Comparison of ENCODE assay signal across 17 mouse cellular contexts in the genomic region with DNA sequence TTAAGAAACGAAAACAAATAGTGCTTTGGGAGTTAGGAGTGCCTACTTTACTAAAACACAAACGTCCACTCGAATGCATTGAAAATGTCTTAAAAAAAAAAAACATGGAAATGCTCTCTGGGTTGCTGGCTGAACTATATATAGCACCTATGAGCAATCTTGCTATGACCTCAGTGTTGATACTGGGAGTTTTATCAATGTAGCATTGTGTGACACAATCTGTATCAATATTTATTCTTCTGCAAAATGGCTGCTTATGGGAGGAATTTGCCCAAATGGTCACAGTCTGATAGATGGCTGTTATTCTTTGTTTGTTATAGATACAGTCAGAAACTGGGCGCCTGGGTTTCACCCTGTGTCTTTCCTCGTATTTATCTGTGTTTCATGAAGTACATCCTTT. TPM values are rescaled to one million over a fixed set of nuclear protein-coding genes. Genes with fewer than 3 reads are reported as not detected.
"Had no signal": no experiment of that assay in that cellular context is flagged by ENCODE, and none has a peak within 500 bp of the region (broad histone marks: within the 10 kb centered on the region; RNA-seq: fewer than 3 reads in every experiment).

No protein-coding gene starts in this region.

- H3K9ac ChIP-seq: heart, embryonic 12.5 days; hindbrain, embryonic 12.5 days; hindbrain, embryonic 14.5 days; intestine, embryonic 15.5 days; limb, embryonic 12.5 days had no signal

- H3K27me3 ChIP-seq: hindbrain, embryonic 12.5 days; intestine, embryonic 15.5 days; limb, embryonic 12.5 days had no signal

- ATAC-seq: forebrain, embryonic 16.5 days; hindbrain, embryonic 16.5 days; inflammation-experienced regulatory T-cells, adult 6 months had no signal

- DNase-seq: gastrocnemius, adult 2 months; gastrocnemius, postnatal 25 days had no signal

- H3K9me3 ChIP-seq: heart, embryonic 10.5 days; hindbrain, embryonic 10.5 days; intestine, embryonic 15.5 days; limb, embryonic 10.5 days; limb, embryonic 12.5 days had no signal

- H3K4me3 ChIP-seq: gastrocnemius, adult 2 months; heart, embryonic 10.5 days; heart, embryonic 12.5 days; hindbrain, embryonic 10.5 days; hindbrain, embryonic 12.5 days; intestine, embryonic 15.5 days; layer of hippocampus, adult 2 months; left cerebral cortex, adult 2 months; limb, embryonic 10.5 days; limb, embryonic 12.5 days had no signal

- H3K4me1 ChIP-seq: heart, embryonic 10.5 days; heart, embryonic 12.5 days; hindbrain, embryonic 10.5 days; hindbrain, embryonic 12.5 days; limb, embryonic 10.5 days; limb, embryonic 12.5 days had no signal

- H3K36me3 ChIP-seq: heart, embryonic 10.5 days; heart, embryonic 12.5 days; hindbrain, embryonic 10.5 days; hindbrain, embryonic 12.5 days; intestine, embryonic 15.5 days; limb, embryonic 10.5 days; limb, embryonic 12.5 days had no signal

- H3K27ac ChIP-seq: gastrocnemius, adult 2 months; heart, embryonic 10.5 days; hindbrain, embryonic 10.5 days; hindbrain, embryonic 12.5 days; hindbrain, embryonic 14.5 days; intestine, embryonic 15.5 days; kidney, postnatal 0 days; layer of hippocampus, adult 2 months; left cerebral cortex, adult 2 months; limb, embryonic 10.5 days; limb, embryonic 12.5 days had no signal

- H3K4me2 ChIP-seq: heart, embryonic 12.5 days; hindbrain, embryonic 12.5 days; hindbrain, embryonic 14.5 days; intestine, embryonic 15.5 days; limb, embryonic 12.5 days had no signal

RNA-seq across cellular contexts. Expression of gene Hsd17b2, which starts 56.2 kb away (rescaled TPM):
- polyA plus RNA-seq: forebrain, embryonic 16.5 days; heart, embryonic 14.5 days; hindbrain, embryonic 10.5 days; hindbrain, embryonic 12.5 days; limb, embryonic 10.5 days; limb, embryonic 12.5 days had no signal
